Mouse (Mus musculus) layer of hippocampus, adult 9-11 months (tissue): Measurements from ENCODE around the gene Gm49336.

Experiments
- DNase-seq: peaks from one replicate; pipeline ENCODE4 v3.0.0; 2022

The Gm49336 gene

DNA sequence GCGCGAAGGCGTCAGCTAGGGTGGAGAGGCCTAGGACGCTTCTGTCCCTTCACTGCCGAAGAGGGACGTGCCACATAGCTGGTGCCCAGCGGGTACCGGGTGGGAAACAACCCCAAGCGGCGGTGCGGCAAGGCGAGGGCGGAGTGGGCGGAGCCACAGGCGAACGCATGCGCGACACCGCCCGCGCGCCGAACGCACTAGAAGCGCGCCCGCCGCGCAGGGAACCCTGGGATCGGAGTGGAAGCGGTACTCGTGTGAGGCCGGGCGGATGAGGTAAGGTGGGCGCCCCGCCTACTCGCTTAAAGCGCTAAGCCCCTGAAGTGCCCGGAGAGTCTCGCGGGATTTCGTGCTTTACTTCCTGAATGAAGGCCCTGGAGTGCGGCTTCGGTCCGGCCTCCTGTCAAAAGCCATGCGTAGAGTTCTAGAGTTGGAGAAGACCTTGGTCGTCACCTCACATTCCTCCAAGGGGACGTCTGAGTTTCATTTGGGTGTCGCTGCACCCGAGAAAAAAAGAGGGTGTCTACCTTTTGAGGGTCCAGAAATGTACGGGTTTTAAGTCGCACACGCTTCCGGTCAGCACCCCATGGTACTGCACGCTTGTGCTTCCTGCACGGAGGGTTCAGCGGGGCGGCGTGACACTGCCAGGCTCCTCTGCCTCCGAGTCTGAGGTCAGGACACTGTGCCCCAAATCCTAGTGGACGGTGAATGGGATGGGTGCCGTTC, at the start of gene Gm49336, which contains the start of gene Nupl1:
Gm49336 (minus strand) TSS at position 227 of the 723 bp plus-strand sequence.
Nupl1 (minus strand) TSS at position 151 of the 723 bp plus-strand sequence.
- peak; percentile 99 for DNase-seq

DNA sequence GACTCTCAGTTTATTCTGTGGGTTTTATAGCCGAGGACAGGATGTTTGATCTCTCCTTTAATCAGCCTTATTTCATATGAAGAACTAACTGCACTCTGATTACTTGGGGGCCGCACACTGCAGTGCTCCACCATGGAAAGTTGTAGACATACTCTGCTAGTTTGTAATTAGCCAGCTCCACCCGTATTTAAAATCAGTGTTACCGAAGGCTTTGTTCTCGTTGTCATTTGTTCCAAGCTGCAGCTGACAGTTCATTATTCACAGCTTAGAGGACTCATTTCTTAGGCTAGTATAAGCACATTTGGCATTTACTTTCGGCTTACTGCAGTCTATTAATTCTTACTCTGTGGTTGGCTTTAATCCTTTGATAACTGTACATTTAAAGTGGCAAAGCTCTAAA, 49.7 kb upstream of the Gm49336 start:
- DNase-seq, result no peak

GRCm38 (mm10) chr14:60300224-60300991, 49.1 kb upstream of the Gm49336 start:
- DNase-seq, result no peak

DNA sequence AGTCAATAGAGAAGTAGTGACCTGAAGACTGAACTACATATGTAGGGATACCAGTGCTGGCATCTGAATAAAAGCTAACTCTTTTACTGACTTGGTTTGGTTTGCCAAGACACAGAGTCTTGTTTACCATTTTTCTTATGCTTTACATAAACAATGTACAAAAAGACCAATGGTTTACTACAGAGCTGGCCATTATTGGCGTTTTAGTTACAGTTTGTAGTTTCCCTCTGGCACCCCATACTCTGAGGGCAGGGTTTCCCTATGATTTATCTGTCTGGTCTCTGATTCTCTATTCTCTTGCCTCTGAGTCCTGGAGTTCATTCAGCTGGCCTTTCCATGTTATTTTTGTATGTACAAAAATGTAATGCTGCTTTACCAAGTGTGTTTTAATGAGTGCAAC, 44.2 kb upstream of the Gm49336 start:
- DNase-seq, result no peak

- no peak for DNase-seq
Observed at GRCm38 (mm10) chr14:60290363-60290762, 39.1 kb upstream of the Gm49336 start.

DNA sequence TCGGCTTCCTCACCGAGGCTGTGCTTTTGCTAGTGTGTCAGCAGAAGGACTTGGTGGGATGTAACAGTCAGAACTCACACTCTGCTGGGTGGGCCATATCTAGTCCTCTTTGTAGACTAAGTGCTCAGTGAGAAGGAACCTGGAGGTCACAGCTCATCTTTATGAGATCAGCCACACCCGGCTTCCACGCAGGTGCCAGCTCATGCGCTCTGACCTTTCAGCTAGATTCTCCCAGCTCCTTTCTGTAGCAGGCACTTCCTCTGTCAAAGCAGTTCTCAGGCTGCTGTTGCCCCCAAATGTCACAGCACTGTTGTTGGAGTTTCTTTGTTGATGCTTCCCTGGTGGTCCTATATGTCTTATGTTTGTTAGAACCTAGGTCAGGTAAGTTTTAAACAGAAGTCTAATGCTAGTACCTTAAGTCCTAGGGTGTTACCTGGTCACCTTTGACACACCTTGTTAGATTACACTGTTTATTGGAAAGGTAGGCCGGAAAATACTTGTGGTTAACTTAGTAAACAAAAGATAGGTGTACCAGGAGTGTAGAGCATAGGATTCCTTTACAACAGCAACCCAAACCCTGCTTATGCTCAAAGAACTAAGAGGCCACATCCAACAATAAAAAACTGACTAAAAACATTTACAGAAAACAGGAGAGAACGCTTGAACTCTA, 35.0 kb upstream of the Gm49336 start:
- DNase-seq, result no peak

- DNase-seq, result no peak
Observed at GRCm38 (mm10) chr14:60275301-60276276, 24.3 kb upstream of the Gm49336 start.

- DNase-seq, result no peak
Observed at GRCm38 (mm10) chr14:60273346-60273745, 22.0 kb upstream of the Gm49336 start.

- no peak for DNase-seq
Observed at GRCm38 (mm10) chr14:60269333-60269732, 18.0 kb upstream of the Gm49336 start.

GRCm38 (mm10) chr14:60264990-60265876, 13.9 kb upstream of the Gm49336 start, which contains the start of gene Mtmr6:
TSS of gene Mtmr6 (plus strand) at chr14:60265228.
- DNase-seq, result peak; percentile 97

GRCm38 (mm10) chr14:60262316-60262715, 11.0 kb upstream of the Gm49336 start:
- no peak for DNase-seq

DNA sequence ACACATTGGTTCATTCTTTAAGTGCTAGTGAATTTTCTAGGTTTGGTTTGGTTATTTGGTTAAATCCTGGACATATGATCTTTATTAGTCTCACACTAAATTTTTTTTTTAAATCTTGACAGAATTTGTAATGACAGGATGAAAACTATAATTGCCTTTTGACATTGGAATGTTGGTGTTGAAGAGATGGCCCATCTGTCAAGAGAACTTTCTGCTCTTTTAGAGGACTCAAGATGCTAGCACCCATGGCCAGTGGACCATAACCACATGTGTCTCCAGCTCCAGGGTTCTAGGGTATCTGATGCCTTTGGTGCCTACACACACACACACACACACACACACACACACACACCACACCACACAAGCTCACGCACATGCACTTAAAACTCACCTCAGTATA, 6.5 kb upstream of the Gm49336 start:
- no peak for DNase-seq

DNA sequence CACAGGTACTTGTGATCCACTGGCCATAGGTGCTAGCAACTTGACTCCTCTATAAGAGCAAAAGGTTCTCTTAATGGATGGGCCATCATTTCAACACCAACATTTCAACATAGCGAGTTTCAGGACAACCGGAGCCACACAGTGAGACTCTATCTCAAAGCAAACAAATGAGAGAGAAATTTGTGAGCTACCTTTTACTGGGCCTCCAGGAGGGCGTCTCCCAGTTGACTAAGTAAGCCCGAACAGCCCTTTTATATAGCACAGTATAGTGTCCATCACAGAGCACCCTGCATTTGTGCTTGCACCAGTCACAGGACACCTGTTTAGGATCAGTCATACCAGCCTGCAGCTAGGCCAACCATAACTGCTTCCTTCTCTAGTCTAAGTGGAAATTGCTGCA, 5.8 kb upstream of the Gm49336 start:
- DNase-seq, result no peak

GRCm38 (mm10) chr14:60256356-60256755, 5.0 kb upstream of the Gm49336 start:
- no peak for DNase-seq

GRCm38 (mm10) chr14:60254774-60255173, 3.5 kb upstream of the Gm49336 start:
- DNase-seq, result no peak

DNA sequence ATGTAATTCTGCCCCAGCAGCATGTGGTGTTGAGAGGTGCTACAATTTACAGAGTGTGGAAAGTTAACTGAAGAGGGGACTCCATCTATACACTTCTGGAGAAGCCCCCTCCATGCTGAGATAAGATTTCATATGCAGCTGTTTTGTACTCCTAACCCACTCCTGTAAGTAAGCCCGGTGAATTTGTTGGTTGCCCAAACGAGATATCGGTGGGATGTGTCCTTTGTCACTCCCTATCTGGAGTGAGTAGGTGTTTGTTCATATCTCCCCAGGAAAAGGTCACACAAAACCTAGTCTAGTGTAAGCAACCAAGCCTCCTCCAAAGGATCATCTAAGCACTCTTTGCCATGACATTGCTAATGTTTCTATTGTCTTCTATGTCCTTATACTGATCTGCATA, 2.2 kb upstream of the Gm49336 start:
- no peak for DNase-seq

DNA sequence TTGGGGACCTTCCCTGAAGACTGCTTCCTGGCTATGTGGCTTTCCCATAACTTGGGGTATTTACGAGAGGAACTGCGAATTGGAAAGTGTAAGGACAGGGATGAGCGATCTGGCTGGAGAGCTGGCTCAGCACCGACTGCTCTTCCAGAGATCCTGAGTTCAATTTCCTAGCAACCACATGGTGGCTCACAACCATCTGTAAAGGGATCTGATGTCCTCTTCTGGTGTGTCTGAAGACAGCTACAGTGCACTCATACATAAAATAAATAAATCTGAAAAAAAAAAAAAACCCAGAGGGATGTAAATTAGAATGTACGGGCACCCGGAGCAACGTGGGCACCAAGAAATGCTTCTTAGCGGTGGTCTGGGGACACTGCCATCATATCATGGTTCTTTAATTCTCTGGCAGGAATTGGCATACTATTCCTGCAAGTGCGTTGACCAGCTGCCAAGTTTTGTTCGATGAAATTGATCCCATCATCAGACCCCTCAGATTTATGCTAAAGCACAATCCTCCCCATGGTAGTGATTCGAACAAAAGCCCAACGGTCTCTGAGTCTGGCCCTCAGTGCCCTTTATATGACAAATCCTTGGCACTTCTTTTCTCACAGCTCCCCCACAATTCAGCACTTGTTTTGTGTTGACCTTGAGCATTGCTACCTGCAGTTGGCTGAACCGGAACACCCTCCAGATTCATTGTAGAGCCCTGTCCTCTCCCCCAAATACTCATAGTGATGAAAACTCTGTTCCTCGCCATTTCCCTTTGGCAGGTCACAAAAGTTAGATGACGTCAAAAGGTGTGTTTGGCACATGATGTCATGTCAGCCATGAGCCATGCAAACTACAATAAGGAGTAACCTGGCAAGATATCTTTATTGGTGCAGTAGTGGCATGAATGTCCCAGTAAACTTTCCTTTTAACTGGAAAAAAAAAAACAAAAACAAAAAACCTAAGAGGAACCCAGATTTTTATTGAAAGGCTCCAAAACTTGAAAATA, 995 bp upstream of the Gm49336 start:
- peak; percentile 23 for DNase-seq

DNA sequence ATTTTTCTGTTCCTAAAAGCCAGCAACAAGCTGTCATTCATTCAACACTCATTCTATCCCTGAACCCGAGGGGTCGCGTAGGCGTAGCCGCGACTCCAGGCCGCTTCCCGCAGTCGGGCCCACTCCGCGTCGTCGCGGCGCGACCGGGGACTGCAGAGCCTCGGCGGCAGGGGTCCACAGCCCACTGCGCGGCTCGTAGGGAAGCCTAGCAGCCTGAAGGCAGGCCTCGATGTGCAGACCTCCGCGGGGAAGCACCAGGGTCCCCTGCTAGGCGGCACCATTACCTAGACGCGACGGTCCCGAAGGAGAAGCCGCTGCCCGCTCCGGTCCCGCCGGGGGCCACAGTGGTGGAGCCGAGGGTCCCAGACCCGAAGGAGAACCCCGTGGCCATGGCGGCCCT, 428 bp downstream of the Gm49336 start:
- DNase-seq, result peak; percentile 51

GRCm38 (mm10) chr14:60250366-60250765, 941 bp downstream of the Gm49336 start:
- no peak for DNase-seq

GRCm38 (mm10) chr14:60238551-60238950, 12.8 kb downstream of the Gm49336 start:
- no peak for DNase-seq
